Mouse (Mus musculus) liver, adult 2 months (tissue): ENCODE data around the gene Polr2i. TPM values are rescaled to one million over a fixed set of nuclear protein-coding genes. Genes with fewer than 3 reads are reported as not detected.
A peak's percentile ranks its signal among the peaks of the same experiment; 100 is the strongest.
"Not testable (repeated sequence)": the region's sequence is repeated elsewhere in the genome, so short reads cannot be mapped to it uniquely, and the experiment has no call there.

Experiments used
- DNase-seq: peaks from one replicate; pipeline ENCODE4 v3.0.0-alpha.2; 2011; ENCODE audit warnings: low read depth, low spot score; ENCODE audit errors: extremely low read depth
- H3K27ac ChIP-seq: fragments of 200-500 bp; replicated peaks from 2 replicates; pipeline ENCODE4 v1.5.1; 2012; ENCODE audit warnings: low read depth, mild to moderate bottlenecking, control low read depth, inconsistent platforms, low read length; ENCODE audit not compliant: insufficient read depth
- H3K27me3 ChIP-seq: fragments of 200-500 bp; 2 replicates; pipeline ENCODE4 v1.6.1; 2012; ENCODE audit warnings: mild to moderate bottlenecking, moderate library complexity, low read length, inconsistent platforms; ENCODE audit not compliant: control insufficient read depth, insufficient read depth
- H3K36me3 ChIP-seq: fragments of 200-500 bp; 2 replicates; pipeline ENCODE4 v1.6.1; 2012; ENCODE audit warnings: low read length, inconsistent platforms; ENCODE audit not compliant: control insufficient read depth, insufficient read depth
- H3K4me1 ChIP-seq: fragments of 200-500 bp; 2 replicates; pipeline ENCODE4 v1.6.1; 2011; ENCODE audit warnings: low read length; ENCODE audit not compliant: control insufficient read depth, insufficient read depth
- H3K4me3 ChIP-seq: fragments of 200-500 bp; 2 replicates; pipeline ENCODE4 v1.5.1; 2011; ENCODE audit warnings: low read depth, mild to moderate bottlenecking, control low read depth, low read length, moderate library complexity; ENCODE audit not compliant: insufficient read depth
- H3K79me2 ChIP-seq: fragments of 200-500 bp; 2 replicates; pipeline ENCODE4 v1.6.1; 2012; ENCODE audit warnings: inconsistent platforms, mild to moderate bottlenecking, low read length, moderate library complexity; ENCODE audit not compliant: control insufficient read depth, insufficient read depth
- H3K9ac ChIP-seq: fragments of 200-500 bp; 2 replicates; pipeline ENCODE4 v1.6.1; 2012; ENCODE audit warnings: low read depth, mild to moderate bottlenecking, control low read depth, inconsistent platforms, low read length
- CTCF ChIP-seq: fragments of 200-500 bp; IDR thresholded peaks from 2 replicates; pipeline ENCODE4 v1.5.1; 2011; ENCODE audit warnings: low read depth, low read length, control low read depth
- POLR2A ChIP-seq: fragments of 200-500 bp; IDR thresholded peaks from 2 replicates; pipeline ENCODE4 v1.6.1; 2011; ENCODE audit warnings: low read length, control low read depth; ENCODE audit not compliant: insufficient read depth; ENCODE audit errors: extremely low read depth
- WGBS: fragments of 180-500 bp; shearing (Covaris S2); methylation state at CpG from one replicate; pipeline ENCODE4 v1.1.7; 2018; 5-methylcytosine and 5-hydroxymethylcytosine counted together
- polyA plus RNA-seq: library from polyadenylated mRNA; depleted of rRNA; stranded (reverse); fragments of >200 nt; gene quantifications from 2 replicates; pipeline ENCODE4 v1.2.3, GENCODE M21; 2012; rRNA removed
- total RNA-seq: library from RNA; depleted of rRNA; stranded (reverse); fragments of >200 nt; gene quantifications from 2 replicates; pipeline ENCODE4 v1.2.3, GENCODE M21; 2014; rRNA removed

The Polr2i gene
- 57.1 and 68.6 TPM in 2 replicates for total RNA-seq
- 99.9 and 109 TPM in 2 replicates for polyA plus RNA-seq

- Histone ChIP-seq H3K79me2 (no peaks in the 10 kb centered on the region), H3K27ac (peak within 1 kb of the TSS; percentile 78), H3K4me1 (peaks cover 13% of the 10 kb centered on the region), H3K9ac (peak within 1 kb of the TSS; percentile 80), H3K27me3 (no peaks in the 10 kb centered on the region), H3K4me3 (peak within 1 kb of the TSS; percentile 73), H3K36me3 (no peaks in the 10 kb centered on the region; the same call in 1 of the 2 replicates)
- TF ChIP-seq CTCF (no peak), POLR2A (peak; percentile 67)
- WGBS: under 1% methylated on average over 67 of the region's 67 CpGs
- peak; percentile 98 for DNase-seq
Observed at GRCm38 (mm10) chr7:30231669-30232454, at the start of gene Polr2i, which contains the start of gene Tbcb. Gene Polr2i, plus strand, starts transcription at chr7:30231948. Gene Tbcb, minus strand, starts transcription at chr7:30232272.

GRCm38 (mm10) chr7:30183189-30183588, 48.6 kb upstream of the Polr2i start:
- H3K9ac ChIP-seq, DNase-seq, H3K4me1 ChIP-seq, H3K4me3 ChIP-seq, H3K27me3 ChIP-seq, H3K27ac ChIP-seq, H3K79me2 ChIP-seq: not testable (repeated sequence)
- 78% methylated on average over 7 of the region's 7 CpGs for WGBS
- peaks cover 13% of the 10 kb centered on the region for H3K36me3 ChIP-seq

- 0 out of 2 replicates have a peak, but pooled peaks have one; percentile 17 for TF ChIP-seq POLR2A
- TF ChIP-seq CTCF: no peak
- Histone ChIP-seq H3K79me2 (no peaks in the 10 kb centered on the region), H3K4me1 (peaks cover 3% of the 10 kb centered on the region), H3K9ac (peak within 1 kb of the TSS; percentile 46; the same call in 1 of the 2 replicates), H3K27me3 (no peaks in the 10 kb centered on the region), H3K4me3 (peak within 1 kb of the TSS; percentile 47), H3K36me3 (peaks cover 7% of the 10 kb centered on the region; the same call in 1 of the 2 replicates), H3K27ac (peak within 1 kb of the TSS; percentile 20; the same call in 1 of the 2 replicates)
- WGBS: 0% methylated on average over 11 of the region's 11 CpGs
- DNase-seq: peak; percentile 89
Observed at GRCm38 (mm10) chr7:30183879-30184289, 47.9 kb upstream of the Polr2i start, which contains the start of gene Cox7a1. Gene Cox7a1, plus strand, starts transcription at chr7:30184144.

- DNase-seq: no peak
- TF ChIP-seq POLR2A (no peak), CTCF (no peak)
- no peaks in the 10 kb centered on the region for H3K79me2 ChIP-seq
- H3K4me3 ChIP-seq: no peak overlapping the region
- H3K27ac ChIP-seq: no peak overlapping the region
- no peaks in the 10 kb centered on the region for H3K27me3 ChIP-seq
- H3K36me3 ChIP-seq: peaks cover 10% of the 10 kb centered on the region; the same call in 1 of the 2 replicates
- H3K4me1 ChIP-seq: peaks cover 3% of the 10 kb centered on the region
- 80% methylated on average over 13 of the region's 13 CpGs for WGBS
- no peak overlapping the region for H3K9ac ChIP-seq
Observed at GRCm38 (mm10) chr7:30184641-30185348, 47.0 kb upstream of the Polr2i start.

- Histone ChIP-seq H3K79me2 (no peaks in the 10 kb centered on the region; the same call in 1 of the 2 replicates), H3K4me1 (peaks cover 5% of the 10 kb centered on the region), H3K27ac (no peak overlapping the region), H3K36me3 (peaks cover 22% of the 10 kb centered on the region), H3K27me3 (no peaks in the 10 kb centered on the region), H3K9ac (no peak overlapping the region), H3K4me3 (no peak overlapping the region)
- TF ChIP-seq POLR2A: no peak
- no peak for TF ChIP-seq CTCF
- 80% methylated on average over 12 of the region's 12 CpGs for whole genome bisulfite sequencing
- no peak for DNase-seq
Observed at GRCm38 (mm10) chr7:30188344-30189115, 43.2 kb upstream of the Polr2i start.
